Mouse (Mus musculus) ES-E14 (cell line): Measurements from ENCODE around the gene Tpm3. TPM values are rescaled to one million over a fixed set of nuclear protein-coding genes. Genes with fewer than 3 reads are reported as not detected.

Experiments used
- DNase-seq: peaks from one replicate; pipeline ENCODE4 v3.0.0-alpha.2; 2013; ENCODE audit warnings: low read depth, low spot score
- H3K27ac ChIP-seq: 2 replicates; pipeline ENCODE4 v1.5.1; 2012; ENCODE audit warnings: low read depth, mild to moderate bottlenecking, low read length, moderate library complexity, mixed read lengths; ENCODE audit not compliant: poor library complexity, insufficient read depth, severe bottlenecking
- H3K36me3 ChIP-seq: 2 replicates; pipeline ENCODE4 v1.6.1; 2012; ENCODE audit warnings: mild to moderate bottlenecking, low read length, moderate library complexity, mixed read lengths; ENCODE audit not compliant: control insufficient read depth, poor library complexity, insufficient read depth, severe bottlenecking
- H3K4me1 ChIP-seq, 2 experiments: fragments of 150-350 bp in 1 of 2; sonication (generic) in 1 of 2; 2 replicates each; pipeline ENCODE4 v1.6.1; 2012; ENCODE audit warnings: low read length in 2 of 2, mild to moderate bottlenecking in 1 of 2, mixed read lengths in 1 of 2; ENCODE audit not compliant: control insufficient read depth in 2 of 2, insufficient read depth in 2 of 2, poor library complexity in 1 of 2
- H3K4me3 ChIP-seq, 2 experiments: fragments of 150-350 bp in 1 of 2; sonication (generic) in 1 of 2; 2 replicates each; pipeline ENCODE4 v1.5.1; 2012; ENCODE audit warnings: low read length in 2 of 2, low read depth in 1 of 2, mild to moderate bottlenecking in 1 of 2, mixed read lengths in 1 of 2; ENCODE audit not compliant: insufficient read depth in 1 of 2, poor library complexity in 1 of 2, severe bottlenecking in 1 of 2
- H3K9ac ChIP-seq: 2 replicates; pipeline ENCODE4 v1.6.1; 2012; ENCODE audit warnings: low read depth, mild to moderate bottlenecking, low read length, mixed read lengths; ENCODE audit not compliant: poor library complexity, insufficient read depth, severe bottlenecking
- H3K9me3 ChIP-seq: fragments of 150-350 bp; sonication (generic); 2 replicates; pipeline ENCODE4 v1.6.1; 2012; ENCODE audit warnings: low read depth, mild to moderate bottlenecking, low read length; ENCODE audit not compliant: control insufficient read depth, insufficient read depth
- CHD2 ChIP-seq: IDR thresholded peaks from 2 replicates; pipeline ENCODE4 v1.6.1; 2014; ENCODE audit warnings: mild to moderate bottlenecking, low read depth, low read length, inconsistent platforms
- HCFC1 ChIP-seq: IDR thresholded peaks from 2 replicates; pipeline ENCODE4 v1.6.1; 2012; ENCODE audit warnings: low read length, inconsistent platforms, borderline replicate concordance; ENCODE audit not compliant: insufficient read depth
- MAFK ChIP-seq: IDR thresholded peaks from 2 replicates; pipeline ENCODE4 v1.6.1; 2014; ENCODE audit warnings: mild to moderate bottlenecking, low read depth, low read length, inconsistent platforms; ENCODE audit not compliant: insufficient read depth
- ZC3H11A ChIP-seq: IDR thresholded peaks from 2 replicates; pipeline ENCODE4 v1.6.1; 2012; ENCODE audit warnings: low read depth, mild to moderate bottlenecking, inconsistent platforms, low read length, borderline replicate concordance
- ZNF384 ChIP-seq: IDR thresholded peaks from 2 replicates; pipeline ENCODE4 v1.6.1; 2012; ENCODE audit warnings: low read depth, low read length, inconsistent platforms
- in situ Hi-C, 2 experiments: fragments of 600-800 bp; cut with MboI; formaldehyde crosslinking; loops; one replicate each; pipeline ENCODE4 v1.15.1; 2025; ENCODE audit warnings: low sequenced_read_pairs in 2 of 2, inconsistent platforms in 1 of 2; ENCODE audit not compliant: unreplicated experiment in 2 of 2
- total RNA-seq: library from RNA; depleted of rRNA; stranded (reverse); fragments of 300-350 nt; gene quantifications from 2 replicates; pipeline ENCODE4 v1.2.3, GENCODE M21; 2012

Gene Tpm3
- total RNA-seq, 1 experiment = 287 TPM

DNA sequence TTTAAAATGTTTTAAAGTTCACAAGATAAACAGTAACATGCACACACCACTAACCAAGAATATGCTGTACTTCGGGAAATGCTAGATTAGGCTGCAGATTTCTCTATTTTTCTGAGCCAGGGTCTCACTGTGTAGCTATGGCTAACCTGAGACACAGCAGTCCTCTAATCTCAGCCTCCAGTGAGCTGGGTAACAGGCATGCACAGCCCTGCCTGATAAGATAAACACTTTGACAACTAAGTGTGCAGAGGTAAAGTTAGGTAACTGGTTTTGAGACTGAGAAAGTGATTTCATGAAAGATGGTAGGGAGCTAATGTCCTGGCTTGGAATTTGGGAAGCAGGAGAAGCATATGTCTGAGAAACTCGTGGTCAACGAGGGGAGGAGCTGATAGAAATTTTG lies 22.0 kb downstream of the Tpm3 start:
- no peak overlapping the region for H3K4me3 ChIP-seq
- in situ Hi-C loops = no loop called here
- H3K4me1 ChIP-seq = peaks cover 6 to 17% of the 10 kb centered on the region in 2 experiments
- peaks cover 54% of the 10 kb centered on the region for H3K36me3 ChIP-seq
- no peak overlapping the region for H3K9ac ChIP-seq
- no peak for TF ChIP-seq HCFC1
- no peak for TF ChIP-seq MAFK
- TF ChIP-seq ZC3H11A = no peak
- no peak for TF ChIP-seq ZNF384
- TF ChIP-seq CHD2 = no peak
- DNase-seq = no peak
- H3K9me3 ChIP-seq = no peaks in the 10 kb centered on the region
- H3K27ac ChIP-seq = no peak overlapping the region

DNA sequence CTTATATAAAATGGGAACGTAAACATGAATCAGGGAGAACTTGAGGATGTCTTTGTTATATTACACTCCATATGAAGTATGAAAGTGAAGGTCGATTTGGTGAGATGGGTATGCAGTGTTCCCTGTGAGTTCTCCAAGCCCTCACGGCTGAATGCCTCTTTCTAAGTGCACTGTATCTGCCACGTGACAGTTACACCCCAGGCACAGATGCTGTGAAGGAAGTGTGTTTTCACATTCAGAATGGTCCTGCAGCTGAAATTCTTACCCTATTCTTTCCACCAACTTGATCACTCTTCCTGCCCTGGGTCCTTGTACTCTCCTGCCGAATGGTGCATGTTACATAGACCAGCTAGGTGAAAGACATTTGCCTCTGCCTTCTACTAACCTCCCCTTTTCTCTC lies 25.5 kb downstream of the Tpm3 start:
- peaks cover 4 to 15% of the 10 kb centered on the region in 2 experiments for H3K4me1 ChIP-seq
- H3K27ac ChIP-seq = peak overlapping the region; percentile 23; the same call in 1 of the 2 replicates
- in situ Hi-C loops = no loop called here
- no peak overlapping the region for H3K4me3 ChIP-seq
- peaks cover 32% of the 10 kb centered on the region for H3K36me3 ChIP-seq
- H3K9ac ChIP-seq = no peak overlapping the region
- TF ChIP-seq HCFC1 = no peak
- TF ChIP-seq ZNF384 = no peak
- no peak for TF ChIP-seq CHD2
- no peak for TF ChIP-seq ZC3H11A
- TF ChIP-seq MAFK = no peak
- H3K9me3 ChIP-seq = no peaks in the 10 kb centered on the region
- no peak for DNase-seq

DNA sequence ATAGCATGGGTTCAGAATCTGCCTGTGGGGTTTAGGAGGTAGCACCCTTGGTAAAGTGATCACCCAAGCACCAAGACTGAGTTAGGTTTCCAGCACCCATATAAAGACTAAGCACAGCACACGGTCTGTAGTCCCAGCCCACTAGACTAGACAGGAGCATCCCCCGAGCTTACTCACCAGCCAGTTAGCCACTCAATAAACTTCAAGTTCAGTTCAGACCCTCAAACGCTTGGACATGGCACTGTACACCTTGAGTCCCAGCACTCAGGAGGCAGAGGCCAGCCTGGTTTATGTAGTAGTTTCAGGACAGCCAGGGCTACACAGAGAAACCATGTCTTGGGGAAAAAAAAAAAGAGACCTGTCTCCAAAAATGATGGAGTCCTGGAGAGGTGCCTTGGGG lies 28.6 kb downstream of the Tpm3 start:
- Histone ChIP-seq H3K4me3 (no peak overlapping the region), H3K9me3 (no peaks in the 10 kb centered on the region), H3K36me3 (peaks cover 18% of the 10 kb centered on the region), H3K27ac (peak overlapping the region; percentile 27; the same call in 1 of the 2 replicates), H3K4me1 (peaks cover 4 to 18% of the 10 kb centered on the region in 2 experiments), H3K9ac (peak overlapping the region; percentile 20; the same call in 1 of the 2 replicates)
- no peak for TF ChIP-seq HCFC1
- TF ChIP-seq MAFK = no peak
- TF ChIP-seq CHD2 = no peak
- TF ChIP-seq ZC3H11A = no peak
- in situ Hi-C loops = no loop called here
- no peak for DNase-seq

DNA sequence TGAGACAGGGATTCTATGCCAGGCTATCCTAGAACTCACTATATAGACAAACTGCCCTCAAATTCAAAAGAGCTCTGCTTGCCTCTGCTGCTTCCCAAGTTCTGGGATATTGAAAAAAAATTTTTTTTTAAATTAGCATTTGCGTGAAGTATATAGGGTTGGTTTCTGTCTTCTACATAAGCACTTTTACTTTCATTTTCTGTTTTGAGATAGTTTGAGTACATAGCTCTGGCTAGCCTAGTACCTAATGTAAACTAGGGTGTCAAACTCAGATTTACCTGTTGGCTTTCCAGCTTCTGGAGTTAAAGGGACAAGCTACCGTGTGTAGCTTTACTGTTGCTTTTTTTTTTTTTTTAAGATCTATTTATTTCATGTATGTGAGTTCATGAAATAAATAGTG lies 29.2 kb downstream of the Tpm3 start:
- TF ChIP-seq ZC3H11A (no peak), HCFC1 (no peak), ZNF384 (no peak), MAFK (no peak), CHD2 (no peak)
- Histone ChIP-seq H3K4me1 (peaks cover 4 to 18% of the 10 kb centered on the region in 2 experiments), H3K4me3 (no peak overlapping the region), H3K36me3 (peaks cover 15% of the 10 kb centered on the region), H3K9ac (no peak overlapping the region), H3K27ac (no peak overlapping the region), H3K9me3 (no peaks in the 10 kb centered on the region)
- in situ Hi-C loops = no loop called here
- no peak for DNase-seq

DNA sequence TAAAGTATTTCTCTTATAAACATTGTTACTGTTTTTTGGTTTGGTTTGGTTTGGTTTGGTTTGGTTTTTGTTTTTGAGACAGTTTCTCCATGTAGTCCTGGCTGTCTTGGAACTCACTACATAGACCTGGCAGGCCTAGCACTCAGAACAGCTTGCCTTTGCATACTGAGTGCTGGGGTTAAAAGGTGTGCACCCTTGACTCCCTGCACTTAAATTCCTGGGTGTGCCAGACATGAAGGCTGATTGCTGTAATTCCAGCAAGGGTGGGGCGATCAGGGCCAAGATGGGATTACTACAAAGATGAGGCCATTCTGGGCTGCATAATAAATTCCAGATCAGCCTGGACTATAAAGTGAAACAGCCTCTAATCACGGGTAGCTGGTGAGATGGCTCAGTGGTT lies 29.8 kb downstream of the Tpm3 start:
- DNase-seq = no peak
- Histone ChIP-seq H3K4me3 (no peak overlapping the region), H3K36me3 (peaks cover 15% of the 10 kb centered on the region), H3K9me3 (no peaks in the 10 kb centered on the region), H3K4me1 (peaks cover 4 to 18% of the 10 kb centered on the region in 2 experiments), H3K27ac (no peak overlapping the region), H3K9ac (no peak overlapping the region)
- TF ChIP-seq HCFC1 (no peak), CHD2 (no peak), ZNF384 (no peak), MAFK (no peak), ZC3H11A (no peak)
- in situ Hi-C loops = no loop called here
